Mouse (Mus musculus) thymus, adult 2 months (tissue): ENCODE results near the gene Fto. TPM values are rescaled to one million over a fixed set of nuclear protein-coding genes. Genes with fewer than 3 reads are reported as not detected.

Experiments used
- DNase-seq: peaks from one replicate; pipeline ENCODE4 v3.0.0; 2021
- H3K27ac ChIP-seq: fragments of 200-500 bp; 2 replicates; pipeline ENCODE4 v1.5.1; 2012; ENCODE audit warnings: low read length, control low read depth; ENCODE audit not compliant: control insufficient read depth, insufficient read depth
- H3K27me3 ChIP-seq: fragments of 200-500 bp; 2 replicates; pipeline ENCODE4 v1.6.1; 2012; ENCODE audit warnings: mild to moderate bottlenecking, low read length, moderate library complexity, mixed read lengths; ENCODE audit not compliant: control insufficient read depth, insufficient read depth
- H3K36me3 ChIP-seq: fragments of 200-500 bp; 2 replicates; pipeline ENCODE4 v1.6.1; 2012; ENCODE audit warnings: mild to moderate bottlenecking, low read length, moderate library complexity; ENCODE audit not compliant: control insufficient read depth, insufficient read depth
- H3K4me1 ChIP-seq: fragments of 200-500 bp; replicated peaks from 2 replicates; pipeline ENCODE4 v1.6.1; 2012; ENCODE audit warnings: low read length; ENCODE audit not compliant: control insufficient read depth, insufficient read depth
- H3K4me3 ChIP-seq: fragments of 200-500 bp; 2 replicates; pipeline ENCODE4 v1.5.1; 2012; ENCODE audit warnings: mild to moderate bottlenecking, low read length, control low read depth, moderate library complexity; ENCODE audit not compliant: control insufficient read depth, insufficient read depth
- CTCF ChIP-seq: fragments of 200-500 bp; IDR thresholded peaks from 2 replicates; pipeline ENCODE4 v1.5.1; 2012; ENCODE audit warnings: mild to moderate bottlenecking, control low read depth, low read length, moderate library complexity, borderline replicate concordance; ENCODE audit not compliant: control insufficient read depth, poor library complexity, insufficient read depth; ENCODE audit errors: extremely low read depth
- POLR2A ChIP-seq: fragments of 200-500 bp; IDR thresholded peaks from 2 replicates; pipeline ENCODE4 v1.6.1; 2012; ENCODE audit warnings: mild to moderate bottlenecking, low read length, control low read depth, moderate library complexity; ENCODE audit not compliant: control insufficient read depth, poor library complexity, insufficient read depth; ENCODE audit errors: extremely low read depth
- WGBS: fragments of 180-500 bp; shearing (Covaris S2); methylation state at CpG from one replicate; pipeline ENCODE4 v1.1.7; 2018; 5-methylcytosine and 5-hydroxymethylcytosine counted together
- polyA plus RNA-seq: library from polyadenylated mRNA; depleted of rRNA; stranded (reverse); fragments of >200 nt; gene quantifications from 2 replicates; pipeline ENCODE4 v1.2.3, GENCODE M21; 2012

The Fto gene
- polyA plus RNA-seq, 1 experiment: 29.9 TPM

GRCm38 (mm10) chr8:91467881-91468534 lies 154.7 kb downstream of the Fto start:
- H3K4me3 ChIP-seq: no peak overlapping the region
- no peaks in the 10 kb centered on the region for H3K36me3 ChIP-seq
- TF ChIP-seq CTCF: no peak
- no peak for TF ChIP-seq POLR2A
- DNase-seq: no peak
- WGBS: 92% methylated on average over 8 of the region's 8 CpGs
- no peak overlapping the region for H3K27ac ChIP-seq
- H3K27me3 ChIP-seq: no peaks in the 10 kb centered on the region
- no peaks in the 10 kb centered on the region for H3K4me1 ChIP-seq

DNA sequence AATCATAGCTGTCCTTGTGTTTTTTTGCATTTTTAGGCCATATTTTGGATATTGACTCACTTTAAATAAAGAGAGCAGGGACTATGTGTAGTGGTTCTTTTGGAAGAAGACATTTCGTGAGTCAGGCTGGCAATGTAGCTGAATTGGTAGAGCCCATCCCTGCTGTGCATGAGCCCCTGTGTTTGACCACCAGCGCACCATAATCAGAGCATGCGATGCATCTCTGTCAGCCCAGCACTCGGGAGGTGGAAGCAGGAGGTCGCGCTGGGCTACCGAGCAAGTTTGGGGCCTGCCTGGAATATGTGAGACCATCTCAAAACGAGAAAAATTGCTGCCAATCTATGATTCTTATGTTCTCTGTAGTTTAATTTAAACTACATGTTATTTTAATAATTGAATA lies 156.1 kb downstream of the Fto start:
- DNase-seq: no peak
- Histone ChIP-seq H3K36me3 (peaks cover 3% of the 10 kb centered on the region; the same call in 1 of the 2 replicates), H3K27ac (no peak overlapping the region), H3K27me3 (no peaks in the 10 kb centered on the region), H3K4me3 (no peak overlapping the region), H3K4me1 (no peaks in the 10 kb centered on the region)
- WGBS: 98% methylated on average over 8 of the region's 8 CpGs
- TF ChIP-seq CTCF (no peak), POLR2A (no peak)

DNA sequence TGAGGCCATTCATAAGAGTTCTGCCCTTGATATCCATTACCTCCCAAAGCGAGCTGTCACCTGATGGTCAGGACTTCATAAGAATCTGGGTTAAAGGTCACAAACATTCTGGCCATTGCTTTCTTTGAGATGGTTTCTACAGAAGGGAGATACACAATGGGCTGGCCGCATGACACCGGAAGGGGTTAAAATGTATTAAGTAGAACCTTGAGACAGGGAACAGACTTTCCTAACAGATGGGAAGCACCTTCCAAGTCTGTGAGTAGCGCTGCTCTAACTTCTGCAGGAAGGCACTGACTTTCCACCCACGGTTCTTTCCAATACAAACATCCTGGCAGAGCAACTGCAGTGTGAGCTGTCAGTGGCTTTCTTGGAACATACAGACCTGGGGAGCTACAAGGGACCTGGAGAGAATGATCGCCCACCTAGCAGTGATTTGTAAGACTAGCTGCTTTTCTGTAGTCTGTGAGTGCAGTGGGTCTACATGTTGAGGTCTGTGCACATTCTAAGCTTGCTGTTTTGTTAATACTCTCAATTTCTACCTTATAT lies 161.5 kb downstream of the Fto start:
- H3K27me3 ChIP-seq: no peaks in the 10 kb centered on the region
- TF ChIP-seq CTCF: no peak
- TF ChIP-seq POLR2A: no peak
- peaks cover 6% of the 10 kb centered on the region; the same call in 1 of the 2 replicates for H3K36me3 ChIP-seq
- H3K4me3 ChIP-seq: no peak overlapping the region
- no peak for DNase-seq
- peaks cover 8% of the 10 kb centered on the region for H3K4me1 ChIP-seq
- no peak overlapping the region for H3K27ac ChIP-seq
- WGBS: 98% methylated on average over 6 of the region's 6 CpGs

- H3K27me3 ChIP-seq: no peaks in the 10 kb centered on the region
- whole genome bisulfite sequencing: 97% methylated on average over 5 of the region's 5 CpGs
- no peak for TF ChIP-seq CTCF
- TF ChIP-seq POLR2A: no peak
- H3K27ac ChIP-seq: no peak overlapping the region
- peaks cover 6% of the 10 kb centered on the region; the same call in 1 of the 2 replicates for H3K36me3 ChIP-seq
- DNase-seq: no peak
- no peak overlapping the region for H3K4me3 ChIP-seq
- H3K4me1 ChIP-seq: peaks cover 8% of the 10 kb centered on the region
Measured at GRCm38 (mm10) chr8:91476988-91477387, 163.7 kb downstream of the Fto start.

DNA sequence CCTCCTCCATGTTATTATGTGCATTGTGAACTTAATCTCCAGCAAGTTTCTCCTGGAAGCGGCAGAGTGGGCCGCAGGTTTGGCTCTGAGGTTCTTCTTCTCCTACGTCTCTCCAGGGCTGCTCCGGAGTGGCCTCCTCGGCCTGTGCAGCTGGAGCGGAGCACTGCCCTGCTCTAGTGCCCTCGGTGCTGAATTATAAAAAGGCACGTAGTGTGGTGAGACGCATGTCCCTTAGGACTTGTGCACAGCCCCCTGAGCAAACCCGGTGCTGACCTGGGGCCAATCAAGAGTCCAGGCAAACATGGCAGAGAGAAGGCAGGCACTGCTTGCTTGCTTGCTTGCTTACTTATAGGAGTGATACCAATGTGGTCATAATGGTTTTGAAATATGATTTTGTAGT lies 164.1 kb downstream of the Fto start:
- H3K27ac ChIP-seq: no peak overlapping the region
- H3K4me3 ChIP-seq: no peak overlapping the region
- TF ChIP-seq CTCF (no peak), POLR2A (no peak)
- peaks cover 6% of the 10 kb centered on the region; the same call in 1 of the 2 replicates for H3K36me3 ChIP-seq
- DNase-seq: no peak
- peaks cover 8% of the 10 kb centered on the region for H3K4me1 ChIP-seq
- H3K27me3 ChIP-seq: no peaks in the 10 kb centered on the region
- WGBS: 97% methylated on average over 10 of the region's 10 CpGs

DNA sequence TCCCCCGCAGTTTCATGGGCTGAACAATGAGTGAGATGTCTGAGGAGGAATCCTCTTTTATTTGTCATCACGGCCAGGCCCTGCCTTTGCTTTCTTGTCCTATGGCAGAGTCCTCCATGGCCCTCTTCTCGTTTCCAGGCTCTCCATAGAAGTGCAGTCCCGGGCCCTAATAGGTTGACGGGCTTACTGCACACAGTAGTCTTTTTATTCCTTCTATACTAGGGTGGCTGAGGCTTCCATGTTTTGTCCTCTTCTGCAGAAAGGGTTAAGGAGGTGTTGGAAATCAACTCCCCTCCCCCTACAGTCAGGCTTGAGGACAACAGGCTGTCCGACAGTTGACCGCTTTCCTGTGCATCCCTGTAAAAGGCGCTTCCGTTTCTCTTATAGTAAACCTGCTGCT lies 169.2 kb downstream of the Fto start:
- Histone ChIP-seq H3K36me3 (0 out of 2 replicates have a peak, but pooled peaks cover 4% of the 10 kb centered on the region), H3K4me3 (no peak overlapping the region), H3K27me3 (no peaks in the 10 kb centered on the region), H3K27ac (no peak overlapping the region), H3K4me1 (peaks cover 6% of the 10 kb centered on the region)
- 96% methylated on average over 9 of the region's 9 CpGs for WGBS
- DNase-seq: no peak
- TF ChIP-seq CTCF (no peak), POLR2A (no peak)

DNA sequence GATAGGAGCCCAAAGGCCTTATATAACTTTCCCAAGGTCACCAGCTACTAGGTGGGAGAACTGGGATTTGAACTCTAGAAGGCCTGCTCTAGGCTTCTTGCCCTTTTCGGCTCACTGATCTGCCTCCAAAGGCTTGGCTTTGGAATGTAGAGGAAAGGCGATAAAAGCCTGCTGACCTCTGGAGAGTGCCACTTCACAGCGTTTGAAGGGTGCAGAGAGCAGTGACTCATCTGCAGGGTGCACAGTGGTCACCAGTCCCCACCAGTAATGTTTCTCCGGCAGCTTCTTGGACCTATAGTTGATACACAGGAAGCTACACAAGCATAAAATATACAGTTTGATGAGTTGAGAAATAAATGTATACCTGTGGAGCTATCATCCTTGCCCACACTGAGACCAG lies 173.1 kb downstream of the Fto start:
- H3K4me1 ChIP-seq: no peaks in the 10 kb centered on the region
- no peaks in the 10 kb centered on the region for H3K27me3 ChIP-seq
- no peak for DNase-seq
- H3K36me3 ChIP-seq: 0 out of 2 replicates have a peak, but pooled peaks cover 4% of the 10 kb centered on the region
- TF ChIP-seq CTCF: no peak
- TF ChIP-seq POLR2A: no peak
- no peak overlapping the region for H3K27ac ChIP-seq
- no peak overlapping the region for H3K4me3 ChIP-seq
- WGBS: 96% methylated on average over 4 of the region's 4 CpGs
